Mouse (Mus musculus) spleen, adult 2 months (tissue): ENCODE data around the gene Prss40.

ENCODE experiments used
- CTCF ChIP-seq: fragments of 200-500 bp; IDR thresholded peaks from 2 replicates; pipeline ENCODE4 v1.5.1; 2011; ENCODE audit warnings: mild to moderate bottlenecking, inconsistent platforms; ENCODE audit not compliant: insufficient read depth, insufficient read length, insufficient replicate concordance; ENCODE audit errors: extremely low read depth
- POLR2A ChIP-seq: fragments of 200-500 bp; IDR thresholded peaks from 2 replicates; pipeline ENCODE4 v1.6.1; 2011; ENCODE audit warnings: low read depth, low read length, inconsistent platforms

DNA sequence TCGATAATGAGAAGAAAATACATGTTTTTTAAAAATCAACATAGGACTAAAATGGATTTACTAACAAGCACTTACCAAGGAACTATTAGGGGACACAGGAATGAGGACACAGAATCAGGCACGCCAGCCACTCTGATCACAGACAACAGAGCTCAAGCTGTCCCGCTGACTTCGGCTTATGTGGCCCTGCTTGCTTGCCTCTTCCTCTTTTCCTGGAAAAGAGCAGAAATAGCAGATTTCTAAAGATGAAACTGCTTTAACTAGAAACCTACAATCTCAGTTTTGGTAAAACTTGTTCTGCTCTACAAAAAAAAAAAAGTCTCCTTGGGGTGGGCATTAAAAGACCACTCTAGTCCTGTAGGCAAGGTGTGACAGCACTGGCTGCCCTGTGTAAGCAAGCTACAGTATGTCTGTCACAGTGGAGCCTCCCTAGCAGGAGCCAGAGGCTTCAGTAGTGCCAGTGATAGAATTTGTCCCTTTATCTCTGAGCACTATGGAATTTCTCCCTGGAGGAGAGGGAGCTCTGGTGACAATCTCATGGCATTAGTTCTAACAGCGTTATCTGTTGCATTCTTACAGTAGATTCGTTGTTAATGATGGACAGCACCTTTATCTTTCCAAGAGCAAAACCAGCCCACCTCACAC, 38.4 kb downstream of the Prss40 start:
- TF ChIP-seq POLR2A = no peak
- TF ChIP-seq CTCF = no peak
